In genomic region chr12:33146622-33147433, GRCm38 (mm10) we compare ENCODE assay signal across 8 mouse cellular contexts. TPM values are rescaled to one million over a fixed set of nuclear protein-coding genes. Genes with fewer than 3 reads are reported as not detected.
DNase-seq lines count a peak whose midpoint lies in the region; ATAC-seq and TF ChIP-seq lines count a peak whose summit lies in the region.

No protein-coding gene starts in this region.

- no peak for DNase-seq in cerebellum, postnatal 36 days
- no peak for DNase-seq in spleen, adult 2 months (ENCODE audit: low read depth in 1 of 2, low spot score in 2 of 2)
- DNase-seq in spleen, adult 18-20 months = no peak
- DNase-seq in cerebellum, postnatal 4 days (ENCODE audit: low spot score in 2 of 2) = no peak

- no peak for TF ChIP-seq POLR2A in spleen, adult 2 months (IDR thresholded peaks at IDR 0.05; ENCODE audit: low read depth, low read length)
- TF ChIP-seq POLR2A in small intestine, adult 2 months (IDR thresholded peaks at IDR 0.05; ENCODE audit: low read depth, low read length) = no peak

- peak overlapping the region; percentile 71 for H3K4me3 ChIP-seq in spleen, adult 2 months (ENCODE audit: extremely low read depth, insufficient read depth, insufficient read length)
- peak overlapping the region; percentile 67 for H3K4me3 ChIP-seq in heart, embryonic 16.5 days (ENCODE audit: low read length)
- H3K4me3 ChIP-seq in liver, embryonic 16.5 days (ENCODE audit: low read depth, low read length) = peak overlapping the region; percentile 88
- H3K4me3 ChIP-seq in small intestine, adult 2 months (ENCODE audit: low read depth, low read length) = peak overlapping the region; percentile 97

- peak overlapping the region; percentile 97 for H3K4me2 ChIP-seq in heart, embryonic 16.5 days (ENCODE audit: low read depth, low read length)
- peak overlapping the region; percentile 91 for H3K4me2 ChIP-seq in liver, embryonic 16.5 days (ENCODE audit: low read depth, low read length)

- H3K4me1 ChIP-seq in spleen, adult 2 months (ENCODE audit: control insufficient read depth, insufficient read depth, insufficient read length) = no peaks in the 10 kb centered on the region; the same call in none of the 2 replicates
- peaks cover 11% of the 10 kb centered on the region for H3K4me1 ChIP-seq in heart, embryonic 16.5 days (ENCODE audit: control insufficient read depth, insufficient read depth, low read length)
- H3K4me1 ChIP-seq in liver, embryonic 16.5 days (ENCODE audit: control insufficient read depth, low read depth, low read length) = peaks cover 20% of the 10 kb centered on the region
- peaks cover 6% of the 10 kb centered on the region for H3K4me1 ChIP-seq in small intestine, adult 2 months (ENCODE audit: control insufficient read depth, insufficient read depth, insufficient read length, low read length)

- 15% methylated on average over 29 of the region's 29 CpGs for WGBS in spleen, adult 2 months
- 7% methylated on average over 29 of the region's 29 CpGs for WGBS in heart, embryonic 16.5 days
- whole genome bisulfite sequencing in liver, embryonic 16.5 days (ENCODE audit: insufficient replicate concordance) = 6% methylated on average over 29 of the region's 29 CpGs
- WGBS in small intestine, adult 2 months = 8% methylated on average over 29 of the region's 29 CpGs

- no peaks in the 10 kb centered on the region for H3K9me3 ChIP-seq in heart, embryonic 16.5 days (replicated peaks; ENCODE audit: control insufficient read depth, low read length)
- no peaks in the 10 kb centered on the region for H3K9me3 ChIP-seq in liver, embryonic 16.5 days (replicated peaks; ENCODE audit: control insufficient read depth, low read length)

- ATAC-seq in cerebellum, adult (ENCODE audit: insufficient number of reproducible peaks, low FRiP score, low TSS enrichment) = peak; percentile 48
- ATAC-seq in heart, embryonic 16.5 days (replicated peaks; ENCODE audit: extremely low read depth, insufficient read depth, low FRiP score) = peak; percentile 29
- ATAC-seq in liver, embryonic 16.5 days (ENCODE audit: low read depth) = no peak

- TF ChIP-seq CTCF in spleen, adult 2 months (IDR thresholded peaks at IDR 0.05; ENCODE audit: extremely low read depth, insufficient read depth, insufficient read length, insufficient replicate concordance) = no peak
- TF ChIP-seq CTCF in small intestine, adult 2 months (IDR thresholded peaks at IDR 0.05; ENCODE audit: extremely low read depth, insufficient read length, insufficient replicate concordance, low read depth, low read length) = no peak

- no peaks in the 10 kb centered on the region for H3K36me3 ChIP-seq in spleen, adult 2 months (ENCODE audit: control insufficient read depth, insufficient read depth, low read length)
- no peaks in the 10 kb centered on the region for H3K36me3 ChIP-seq in heart, embryonic 16.5 days (ENCODE audit: control insufficient read depth, insufficient read depth)
- H3K36me3 ChIP-seq in liver, embryonic 16.5 days (ENCODE audit: control insufficient read depth, insufficient read depth) = no peaks in the 10 kb centered on the region
- H3K36me3 ChIP-seq in small intestine, adult 2 months (ENCODE audit: control insufficient read depth, insufficient read depth, low read length) = no peaks in the 10 kb centered on the region

- H3K27ac ChIP-seq in spleen, adult 2 months (ENCODE audit: insufficient read depth, low read length) = no peak overlapping the region
- no peak overlapping the region for H3K27ac ChIP-seq in heart, embryonic 16.5 days (ENCODE audit: low read length)
- no peak overlapping the region for H3K27ac ChIP-seq in liver, embryonic 16.5 days (ENCODE audit: low read length)
- H3K27ac ChIP-seq in small intestine, adult 2 months (ENCODE audit: insufficient read depth, low read depth, low read length) = no peak overlapping the region

- peak overlapping the region; percentile 74 for H3K9ac ChIP-seq in heart, embryonic 16.5 days (ENCODE audit: low read length)
- H3K9ac ChIP-seq in liver, embryonic 16.5 days (ENCODE audit: low read depth, low read length) = peak overlapping the region; percentile 61

- 0 out of 2 replicates have a peak, but pooled peaks cover 3% of the 10 kb centered on the region for H3K27me3 ChIP-seq in spleen, adult 2 months (ENCODE audit: control insufficient read depth, insufficient read depth, low read length)
- peaks cover 12% of the 10 kb centered on the region for H3K27me3 ChIP-seq in heart, embryonic 16.5 days (ENCODE audit: control insufficient read depth, insufficient read depth, low read length)
- peaks cover 31% of the 10 kb centered on the region for H3K27me3 ChIP-seq in liver, embryonic 16.5 days (ENCODE audit: control insufficient read depth, insufficient read depth, low read depth, low read length)
- peaks cover 7% of the 10 kb centered on the region; the same call in 1 of the 2 replicates for H3K27me3 ChIP-seq in small intestine, adult 2 months (ENCODE audit: control insufficient read depth, insufficient read depth, low read length)

RNA-seq across cellular contexts. Expression of gene Atxn7l1, which starts 0.7 kb away (rescaled TPM):
- polyA plus RNA-seq in spleen, adult 2 months (2012; rRNA removed) = 36.5 and 37.1 TPM in 2 replicates
- polyA plus RNA-seq in heart, embryonic 16.5 days (2015; fragmentation: Nextera tagmentation; extraction: Ambion mirVana) = 10.2 and 10.8 TPM in 2 replicates
- 13.5 and 16.8 TPM in 2 replicates for polyA plus RNA-seq in liver, embryonic 16.5 days (2015; fragmentation: Nextera tagmentation; extraction: Ambion mirVana)
- polyA plus RNA-seq in small intestine, adult 2 months (2012; rRNA removed) = 8.4 and 19.2 TPM in 2 replicates

RNA-seq across cellular contexts. Expression of gene Cdhr3, which starts 54.2 kb away (rescaled TPM):
- polyA plus RNA-seq in spleen, adult 2 months (2012; rRNA removed) = 0.11 and 0.28 TPM in 2 replicates
- polyA plus RNA-seq in heart, embryonic 16.5 days (2015; fragmentation: Nextera tagmentation; extraction: Ambion mirVana) = 0.28 and 0.55 TPM in 2 replicates
- not detected in 2 replicates for polyA plus RNA-seq in liver, embryonic 16.5 days (2015; fragmentation: Nextera tagmentation; extraction: Ambion mirVana)
- polyA plus RNA-seq in small intestine, adult 2 months (2012; rRNA removed) = not detected in 2 replicates
